Mouse (Mus musculus): ENCODE results near the gene Nrp2. TPM values are rescaled to one million over a fixed set of nuclear protein-coding genes. Genes with fewer than 3 reads are reported as not detected.

Nrp2 gene
- total and polyA plus RNA-seq, 3 experiments, result not detected

DNA sequence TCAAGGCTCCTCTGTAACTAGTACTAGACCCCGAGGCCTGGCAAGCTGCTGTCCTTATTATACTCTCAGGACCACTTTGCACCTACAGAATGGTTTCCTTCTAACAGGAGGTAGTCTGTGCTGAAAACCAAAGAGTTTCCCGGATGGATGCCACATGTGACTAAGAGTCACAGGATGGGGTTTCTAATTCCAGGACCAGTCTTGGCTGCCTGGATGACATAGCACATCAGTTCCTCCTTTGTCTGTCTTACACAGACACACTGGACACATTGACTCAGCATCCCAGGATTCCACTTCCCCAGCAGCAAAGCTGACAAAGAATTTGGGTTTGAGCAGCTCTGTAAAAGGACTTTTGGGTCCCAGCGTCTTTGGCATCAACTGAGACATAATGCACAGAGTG lies 17.1 kb downstream of the Nrp2 start:
- Histone ChIP-seq H3K27me3 (ENCODE audit: control insufficient read depth in 1 of 2, insufficient read depth in 2 of 2, low read length in 2 of 2) (no peaks in the 10 kb centered on the region), H3K4me1 (ENCODE audit: control insufficient read depth in 1 of 2, insufficient read depth in 2 of 2, low read length in 2 of 2) (no peaks in the 10 kb centered on the region), H3K36me3 (ENCODE audit: control insufficient read depth in 1 of 2, insufficient read depth in 2 of 2, low read length in 2 of 2) (no peaks in the 10 kb centered on the region), H3K27ac (ENCODE audit: control insufficient read depth, low read depth, low read length) (no peak overlapping the region), H3K4me3 (ENCODE audit: control insufficient read depth in 1 of 2, insufficient read depth in 1 of 2, low read depth in 2 of 2, low read length in 2 of 2) (no peak overlapping the region), H3K9me3 (replicated peaks; ENCODE audit: insufficient read depth, low read length) (no peaks in the 10 kb centered on the region), H3K79me2 (ENCODE audit: control insufficient read depth, insufficient read depth, low read length, poor library complexity) (no peaks in the 10 kb centered on the region), H3K9ac (ENCODE audit: control insufficient read depth, low read depth, low read length, poor library complexity, severe bottlenecking) (no peak overlapping the region)
- DNase-seq (ENCODE audit: low read depth, low spot score), result no peak
- no peak for TF ChIP-seq E2F4 (IDR thresholded peaks at IDR 0.05; ENCODE audit: borderline replicate concordance, low read depth, low read length)
- no peak for TF ChIP-seq KAT2A (conservative IDR thresholded peaks at IDR 0.05; ENCODE audit: low read depth, low read length)
- no peak for TF ChIP-seq MAX (IDR thresholded peaks at IDR 0.05; ENCODE audit: low read length)
- TF ChIP-seq ZC3H11A (IDR thresholded peaks at IDR 0.05; ENCODE audit: low read depth, low read length), result no peak
- TF ChIP-seq ZNF384 (IDR thresholded peaks at IDR 0.05; ENCODE audit: low read depth, low read length), result no peak
- no peak for TF ChIP-seq USF1 (IDR thresholded peaks at IDR 0.05; ENCODE audit: low read depth, low read length)
- TF ChIP-seq RCOR1 (IDR thresholded peaks at IDR 0.05; ENCODE audit: low read depth, low read length), result no peak

DNA sequence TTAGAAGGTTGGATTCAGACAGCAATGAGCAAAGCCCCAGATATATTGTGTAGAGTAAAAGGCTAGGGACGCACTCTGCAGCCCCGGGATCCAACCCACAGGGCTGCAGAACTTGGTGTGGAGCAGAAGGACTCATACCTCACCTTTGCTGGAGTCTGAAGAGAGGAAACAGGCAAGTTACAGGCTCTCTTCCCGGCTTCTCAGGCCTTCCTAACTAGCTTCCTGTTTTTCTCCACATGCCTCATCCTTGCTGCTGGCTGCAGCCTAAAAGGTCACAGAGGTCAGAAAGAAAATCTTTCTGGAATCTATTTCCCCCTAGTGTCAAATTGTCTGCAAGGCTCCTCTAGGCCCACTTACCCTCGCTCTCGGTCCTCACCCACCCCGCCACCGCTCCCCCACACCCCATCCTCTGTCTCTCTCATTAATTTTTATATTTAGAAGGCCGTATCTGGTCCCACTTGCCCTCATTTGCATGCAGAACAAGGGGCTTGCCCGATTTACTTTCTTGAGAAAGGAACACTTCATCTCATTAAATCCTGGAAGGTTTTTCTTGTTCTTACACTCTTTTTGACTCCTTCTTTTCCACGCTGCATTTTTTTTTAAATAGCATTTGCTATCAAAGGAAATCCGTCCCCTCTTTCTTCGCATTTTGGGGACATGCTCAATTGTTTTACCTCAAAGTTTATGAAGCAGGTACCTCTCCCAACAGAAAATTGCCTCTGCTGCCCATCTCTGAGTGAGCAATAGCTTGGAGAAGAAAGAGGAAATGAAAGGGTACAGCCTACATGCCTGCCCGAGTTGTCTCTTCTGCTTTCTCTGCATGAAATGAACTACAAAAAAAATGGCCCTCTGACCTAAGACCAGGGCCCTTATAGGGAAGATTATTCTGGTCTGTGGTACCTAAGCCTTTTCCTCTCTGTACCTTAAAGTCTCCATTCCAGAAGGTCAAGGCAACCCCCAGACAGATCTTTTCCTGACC lies 17.9 kb downstream of the Nrp2 start:
- no peaks in the 10 kb centered on the region for H3K79me2 ChIP-seq (ENCODE audit: control insufficient read depth, insufficient read depth, low read length, poor library complexity)
- no peaks in the 10 kb centered on the region for H3K9me3 ChIP-seq (replicated peaks; ENCODE audit: insufficient read depth, low read length)
- no peaks in the 10 kb centered on the region for H3K4me1 ChIP-seq (ENCODE audit: control insufficient read depth in 1 of 2, insufficient read depth in 2 of 2, low read length in 2 of 2)
- no peak for DNase-seq (ENCODE audit: low read depth, low spot score)
- H3K36me3 ChIP-seq (ENCODE audit: control insufficient read depth in 1 of 2, insufficient read depth in 2 of 2, low read length in 2 of 2), result no peaks in the 10 kb centered on the region
- H3K4me3 ChIP-seq (ENCODE audit: control insufficient read depth in 1 of 2, insufficient read depth in 1 of 2, low read depth in 2 of 2, low read length in 2 of 2), result no peak overlapping the region
- no peaks in the 10 kb centered on the region for H3K27me3 ChIP-seq (ENCODE audit: control insufficient read depth in 1 of 2, insufficient read depth in 2 of 2, low read length in 2 of 2)
- H3K27ac ChIP-seq (ENCODE audit: control insufficient read depth, low read depth, low read length), result no peak overlapping the region
- no peak for TF ChIP-seq ELF1 (IDR thresholded peaks at IDR 0.05; ENCODE audit: low read depth, low read length)
- no peak for TF ChIP-seq KAT2A (conservative IDR thresholded peaks at IDR 0.05; ENCODE audit: low read depth, low read length)
- TF ChIP-seq TCF12 (IDR thresholded peaks at IDR 0.05; ENCODE audit: low read depth, low read length), result no peak
- TF ChIP-seq JUND (IDR thresholded peaks at IDR 0.05; ENCODE audit: low read depth, low read length), result no peak
- no peak for TF ChIP-seq ETS1 (IDR thresholded peaks at IDR 0.05; ENCODE audit: low read depth, low read length)
- TF ChIP-seq POLR2AphosphoS2 (IDR thresholded peaks at IDR 0.05; ENCODE audit: low read length), result no peak
- no peak for TF ChIP-seq ZMIZ1 (IDR thresholded peaks at IDR 0.05; ENCODE audit: low read depth, low read length)
- no peak for TF ChIP-seq MEF2A (IDR thresholded peaks at IDR 0.05; ENCODE audit: extremely low read depth, insufficient replicate concordance, low read depth, low read length, poor library complexity, severe bottlenecking)
- no peak for TF ChIP-seq CTCF (IDR thresholded peaks at IDR 0.05 in 2 of 3, conservative IDR thresholded peaks at IDR 0.05 in 1 of 3; ENCODE audit: control insufficient read depth in 1 of 3, insufficient read depth in 1 of 3, low read depth in 2 of 3, low read length in 3 of 3, poor library complexity in 1 of 3, severe bottlenecking in 1 of 3)
- TF ChIP-seq MYB (IDR thresholded peaks at IDR 0.05; ENCODE audit: low read depth, low read length), result no peak
- no peak for TF ChIP-seq MXI1 (IDR thresholded peaks at IDR 0.05; ENCODE audit: low read depth, low read length)
- no peak for TF ChIP-seq ZC3H11A (IDR thresholded peaks at IDR 0.05; ENCODE audit: low read depth, low read length)
- TF ChIP-seq EP300 (IDR thresholded peaks at IDR 0.05; ENCODE audit: low read depth in 1 of 2, low read length in 2 of 2), result no peak
- TF ChIP-seq ZKSCAN1 (IDR thresholded peaks at IDR 0.05; ENCODE audit: low read depth, low read length), result no peak
- no peak for TF ChIP-seq RAD21 (IDR thresholded peaks at IDR 0.05; ENCODE audit: low read depth, low read length)
- H3K9ac ChIP-seq (ENCODE audit: control insufficient read depth, low read depth, low read length, poor library complexity, severe bottlenecking), result no peak overlapping the region
